Mouse (Mus musculus) embryonic facial prominence, embryonic 15.5 days (tissue): ENCODE measurements around the gene Fhod1. TPM values are rescaled to one million over a fixed set of nuclear protein-coding genes. Genes with fewer than 3 reads are reported as not detected.

Source experiments
- ATAC-seq: fragments of 200-750 bp; cut with Nextera tagmentation; 2 replicates; pipeline ENCODE4 v1.8.0; 2017; ENCODE audit warnings: low read depth, moderate TSS enrichment; ENCODE audit not compliant: insufficient number of reproducible peaks, low FRiP score, low TSS enrichment
- H3K27ac ChIP-seq: fragments of 300-500 bp; sonication (generic); replicated peaks from 2 replicates; pipeline ENCODE4 v1.5.1; 2015; ENCODE audit warnings: mild to moderate bottlenecking, inconsistent platforms
- H3K27me3 ChIP-seq: fragments of 300-500 bp; sonication (generic); 2 replicates; pipeline ENCODE4 v1.6.1; 2015; ENCODE audit warnings: inconsistent platforms
- H3K36me3 ChIP-seq: fragments of 300-500 bp; sonication (generic); 2 replicates; pipeline ENCODE4 v1.6.1; 2015; ENCODE audit warnings: mild to moderate bottlenecking, inconsistent platforms
- H3K4me1 ChIP-seq: fragments of 300-500 bp; sonication (generic); 2 replicates; pipeline ENCODE4 v1.6.1; 2015; ENCODE audit warnings: inconsistent platforms
- H3K4me2 ChIP-seq: fragments of 300-500 bp; sonication (generic); replicated peaks from 2 replicates; pipeline ENCODE4 v1.6.1; 2015; ENCODE audit warnings: mild to moderate bottlenecking, inconsistent platforms
- H3K4me3 ChIP-seq: fragments of 300-500 bp; sonication (generic); replicated peaks from 2 replicates; pipeline ENCODE4 v1.5.1; 2015; ENCODE audit warnings: mild to moderate bottlenecking, inconsistent platforms
- H3K9ac ChIP-seq: fragments of 300-500 bp; sonication (generic); 2 replicates; pipeline ENCODE4 v1.6.1; 2015; ENCODE audit warnings: inconsistent platforms
- H3K9me3 ChIP-seq: fragments of 300-500 bp; sonication (generic); replicated peaks from 2 replicates; pipeline ENCODE4 v1.6.1; 2016; ENCODE audit warnings: inconsistent platforms
- WGBS: fragments of 180-500 bp; shearing (Covaris S2); methylation state at CpG from one replicate; pipeline ENCODE4 v1.1.7; 2015; 5-methylcytosine and 5-hydroxymethylcytosine counted together
- polyA plus RNA-seq: library from polyadenylated mRNA; unstranded; fragments of >200 nt; fragmentation: Nextera tagmentation; extraction: Ambion mirVana; gene quantifications from 2 replicates; pipeline ENCODE4 v1.2.1, GENCODE M21; 2015

Fhod1 gene
- polyA plus RNA-seq, result 2.0 and 2.6 TPM in 2 replicates

- Histone ChIP-seq H3K9me3 (no peaks in the 10 kb centered on the region), H3K4me3 (peak within 1 kb of the TSS; percentile 70), H3K27me3 (no peaks in the 10 kb centered on the region), H3K9ac (peak within 1 kb of the TSS; percentile 62), H3K27ac (peak within 1 kb of the TSS; percentile 88), H3K4me1 (peaks cover 56% of the 10 kb centered on the region), H3K36me3 (no peaks in the 10 kb centered on the region), H3K4me2 (peak within 1 kb of the TSS; percentile 98)
- peak; percentile 89 for ATAC-seq
- WGBS, result under 1% methylated on average over 53 of the region's 53 CpGs
These were observed at the start of gene Fhod1 for GRCm38 (mm10) chr8:105347428-105348221. TSS of gene Fhod1 (minus strand) at chr8:105347953.

GRCm38 (mm10) chr8:105393915-105394314, 46.2 kb upstream of the Fhod1 start:
- Histone ChIP-seq H3K9ac (no peak overlapping the region), H3K27me3 (no peaks in the 10 kb centered on the region; the same call in 1 of the 2 replicates), H3K4me3 (no peak overlapping the region), H3K4me2 (no peak overlapping the region), H3K4me1 (no peaks in the 10 kb centered on the region), H3K9me3 (no peaks in the 10 kb centered on the region), H3K27ac (no peak overlapping the region), H3K36me3 (no peaks in the 10 kb centered on the region)
- WGBS, result 58% methylated on average over 7 of the region's 7 CpGs
- no peak for ATAC-seq

- ATAC-seq, result no peak
- no peak overlapping the region for H3K4me3 ChIP-seq
- no peaks in the 10 kb centered on the region for H3K4me1 ChIP-seq
- H3K27me3 ChIP-seq, result no peaks in the 10 kb centered on the region; the same call in 1 of the 2 replicates
- no peak overlapping the region for H3K9ac ChIP-seq
- 79% methylated on average over 12 of the region's 12 CpGs for WGBS
- no peaks in the 10 kb centered on the region for H3K9me3 ChIP-seq
- H3K4me2 ChIP-seq, result no peak overlapping the region
- no peaks in the 10 kb centered on the region for H3K36me3 ChIP-seq
- H3K27ac ChIP-seq, result no peak overlapping the region
These were observed 45.5 kb upstream of the Fhod1 start for GRCm38 (mm10) chr8:105393089-105393787.

- Histone ChIP-seq H3K4me3 (no peak overlapping the region), H3K4me1 (peaks cover 6% of the 10 kb centered on the region; the same call in 1 of the 2 replicates), H3K9me3 (no peaks in the 10 kb centered on the region), H3K27me3 (no peaks in the 10 kb centered on the region), H3K9ac (no peak overlapping the region), H3K27ac (no peak overlapping the region), H3K36me3 (no peaks in the 10 kb centered on the region), H3K4me2 (no peak overlapping the region)
- ATAC-seq, result no peak
- 79% methylated on average over 6 of the region's 6 CpGs for whole genome bisulfite sequencing
These were observed 41.3 kb upstream of the Fhod1 start for GRCm38 (mm10) chr8:105389096-105389495.

- Histone ChIP-seq H3K4me2 (no peak overlapping the region), H3K4me1 (peaks cover 6% of the 10 kb centered on the region; the same call in 1 of the 2 replicates), H3K9ac (no peak overlapping the region), H3K9me3 (no peaks in the 10 kb centered on the region), H3K4me3 (no peak overlapping the region), H3K27me3 (no peaks in the 10 kb centered on the region), H3K36me3 (no peaks in the 10 kb centered on the region), H3K27ac (no peak overlapping the region)
- no peak for ATAC-seq
- 35% methylated on average over 1 of the region's 1 CpGs for WGBS
These were observed 39.4 kb upstream of the Fhod1 start for GRCm38 (mm10) chr8:105387151-105387550.

- no peak for ATAC-seq
- no peak overlapping the region for H3K4me3 ChIP-seq
These were observed 36.3 kb upstream of the Fhod1 start for GRCm38 (mm10) chr8:105384070-105384469.

GRCm38 (mm10) chr8:105380308-105380707, 32.6 kb upstream of the Fhod1 start:
- Histone ChIP-seq H3K27me3 (no peaks in the 10 kb centered on the region), H3K36me3 (no peaks in the 10 kb centered on the region), H3K4me1 (peaks cover 15% of the 10 kb centered on the region), H3K4me2 (no peak overlapping the region), H3K9ac (no peak overlapping the region), H3K9me3 (no peaks in the 10 kb centered on the region), H3K4me3 (no peak overlapping the region), H3K27ac (no peak overlapping the region)
- no peak for ATAC-seq
- 72% methylated on average over 12 of the region's 12 CpGs for WGBS

More at GRCm38 (mm10) chr8:105384070-105384469, 36.3 kb upstream of the Fhod1 start:
- no peak overlapping the region for H3K27ac ChIP-seq
- no peak overlapping the region for H3K9ac ChIP-seq
- H3K36me3 ChIP-seq, result no peaks in the 10 kb centered on the region
- peaks cover 6% of the 10 kb centered on the region for H3K4me1 ChIP-seq
- H3K9me3 ChIP-seq, result no peaks in the 10 kb centered on the region
- no peaks in the 10 kb centered on the region for H3K27me3 ChIP-seq
- no peak overlapping the region for H3K4me2 ChIP-seq
- 95% methylated on average over 2 of the region's 2 CpGs for WGBS

GRCm38 (mm10) chr8:105378673-105379072, 30.9 kb upstream of the Fhod1 start:
- H3K4me1 ChIP-seq, result peaks cover 23% of the 10 kb centered on the region
- H3K36me3 ChIP-seq, result no peaks in the 10 kb centered on the region
- no peaks in the 10 kb centered on the region for H3K27me3 ChIP-seq
- 0 out of 2 replicates have a peak overlapping the region, but pooled peaks have one; percentile 11 for H3K27ac ChIP-seq
- H3K9ac ChIP-seq, result no peak overlapping the region
- WGBS, result 49% methylated on average over 19 of the region's 19 CpGs
- ATAC-seq, result 0 out of 2 replicates have a peak, but pooled peaks have one; percentile 35
- no peaks in the 10 kb centered on the region for H3K9me3 ChIP-seq
- H3K4me2 ChIP-seq, result no peak overlapping the region
- H3K4me3 ChIP-seq, result no peak overlapping the region

GRCm38 (mm10) chr8:105374513-105374966, 26.8 kb upstream of the Fhod1 start:
- Histone ChIP-seq H3K36me3 (no peaks in the 10 kb centered on the region), H3K9me3 (no peaks in the 10 kb centered on the region), H3K9ac (no peak overlapping the region), H3K4me3 (peak overlapping the region; percentile 31), H3K27ac (no peak overlapping the region), H3K4me1 (peaks cover 23% of the 10 kb centered on the region), H3K27me3 (no peaks in the 10 kb centered on the region), H3K4me2 (peak overlapping the region; percentile 52)
- WGBS, result 27% methylated on average over 33 of the region's 33 CpGs
- ATAC-seq, result no peak

- no peak for ATAC-seq
- H3K9me3 ChIP-seq, result no peaks in the 10 kb centered on the region
- 66% methylated on average over 2 of the region's 2 CpGs for WGBS
- H3K4me1 ChIP-seq, result peaks cover 12% of the 10 kb centered on the region; the same call in 1 of the 2 replicates
- no peaks in the 10 kb centered on the region for H3K27me3 ChIP-seq
- H3K9ac ChIP-seq, result no peak within 1 kb of the TSS
- peak within 1 kb of the TSS; percentile 52 for H3K4me2 ChIP-seq
- H3K36me3 ChIP-seq, result no peaks in the 10 kb centered on the region
- no peak within 1 kb of the TSS for H3K27ac ChIP-seq
- H3K4me3 ChIP-seq, result no peak within 1 kb of the TSS
These were observed 25.3 kb upstream of the Fhod1 start, which contains the start of gene Plekhg4 for GRCm38 (mm10) chr8:105373032-105373431. TSS of gene Plekhg4 (plus strand) at chr8:105373274.

GRCm38 (mm10) chr8:105372473-105372872, 24.7 kb upstream of the Fhod1 start:
- Histone ChIP-seq H3K27ac (no peak overlapping the region), H3K36me3 (no peaks in the 10 kb centered on the region), H3K9me3 (no peaks in the 10 kb centered on the region), H3K9ac (no peak overlapping the region), H3K4me1 (peaks cover 11% of the 10 kb centered on the region; the same call in 1 of the 2 replicates), H3K4me2 (no peak overlapping the region), H3K4me3 (no peak overlapping the region), H3K27me3 (no peaks in the 10 kb centered on the region)
- WGBS, result 70% methylated on average over 9 of the region's 9 CpGs
- ATAC-seq, result no peak
